Mouse (Mus musculus) ovary, postnatal 14 days (tissue): ENCODE results near the gene Kcnc1.

ENCODE experiments used
- DNase-seq: peaks from one replicate; pipeline ENCODE4 v3.0.0; 2022; ENCODE audit warnings: low spot score

Gene Kcnc1

DNA sequence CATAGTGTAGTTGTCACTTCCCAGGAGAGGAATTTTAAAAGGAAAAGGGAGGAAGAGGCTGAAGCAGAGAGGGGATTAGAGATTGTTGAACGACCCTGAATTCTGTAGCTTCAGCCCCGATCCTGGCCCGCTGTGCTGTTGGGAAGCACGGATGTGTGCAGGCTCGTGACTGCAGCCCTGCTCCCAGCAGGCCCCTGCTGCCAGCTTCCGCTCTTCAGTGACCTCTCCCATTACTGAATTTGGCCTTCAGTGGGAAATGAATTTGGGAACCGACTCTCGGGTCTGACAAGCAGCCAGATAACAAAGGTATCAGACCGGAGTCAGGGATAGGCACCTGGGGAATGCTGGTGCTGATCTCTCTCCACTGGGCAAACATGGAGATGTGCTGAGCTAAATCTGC is 76.8 kb downstream of the Kcnc1 start:
- no peak for DNase-seq

DNA sequence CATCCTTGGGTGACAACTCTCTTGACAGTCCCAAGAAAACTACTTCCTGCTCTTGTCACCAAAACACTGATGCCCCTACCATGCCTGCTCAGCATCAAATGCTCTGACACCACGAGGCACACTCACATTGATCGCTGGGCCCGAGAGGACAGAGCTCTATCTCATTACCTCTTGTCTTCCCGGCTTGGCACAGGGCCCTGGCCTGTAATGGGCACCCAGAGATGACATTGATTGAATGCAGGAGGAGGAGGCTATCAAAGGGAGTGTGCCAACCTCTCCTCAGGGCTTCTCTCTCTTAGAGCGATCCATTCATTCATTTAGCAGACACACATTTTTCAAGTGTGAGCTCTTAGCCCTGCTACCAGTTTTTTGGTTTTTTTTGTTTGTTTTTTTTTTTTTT is 79.2 kb downstream of the Kcnc1 start:
- no peak for DNase-seq

DNA sequence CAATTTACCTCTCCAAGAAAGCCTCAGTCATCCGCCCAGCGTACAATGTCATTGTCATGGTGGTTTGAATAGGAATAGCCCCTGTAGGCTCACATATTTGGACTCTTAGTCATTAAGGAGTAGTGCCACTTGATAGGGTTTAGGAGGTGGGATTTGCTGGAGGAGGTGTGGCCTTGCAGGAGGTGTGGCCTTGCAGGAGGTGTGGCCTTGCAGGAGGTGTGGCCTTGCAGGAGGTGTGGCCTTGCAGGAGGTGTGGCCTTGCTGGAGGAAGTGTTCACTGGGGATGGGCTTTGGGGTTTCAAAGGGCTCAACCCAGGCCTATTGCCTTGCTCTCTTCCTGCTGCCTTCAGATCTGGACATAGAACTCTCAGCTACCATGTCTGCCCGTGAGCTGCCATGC is 81.2 kb downstream of the Kcnc1 start:
- DNase-seq, result no peak

DNA sequence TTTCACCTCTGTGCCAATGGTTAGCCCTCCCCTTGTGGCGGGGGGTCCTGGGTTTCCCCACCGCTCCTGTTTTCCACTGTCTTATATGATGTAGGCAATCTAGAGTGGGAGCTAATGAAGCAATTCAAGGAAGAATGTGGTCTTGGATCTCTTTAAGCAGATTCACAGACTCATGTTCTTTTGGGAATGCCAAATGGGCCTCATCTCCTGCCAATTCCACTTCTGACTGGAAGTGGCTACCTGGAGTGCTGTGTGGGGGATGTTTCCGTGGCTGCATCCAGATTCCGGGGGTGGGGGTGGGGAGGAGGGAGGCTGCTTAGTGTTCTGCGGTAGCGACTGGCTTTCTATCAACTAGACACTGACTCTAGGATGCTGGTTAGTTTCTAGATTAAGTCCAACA is 83.5 kb downstream of the Kcnc1 start:
- no peak for DNase-seq

DNA sequence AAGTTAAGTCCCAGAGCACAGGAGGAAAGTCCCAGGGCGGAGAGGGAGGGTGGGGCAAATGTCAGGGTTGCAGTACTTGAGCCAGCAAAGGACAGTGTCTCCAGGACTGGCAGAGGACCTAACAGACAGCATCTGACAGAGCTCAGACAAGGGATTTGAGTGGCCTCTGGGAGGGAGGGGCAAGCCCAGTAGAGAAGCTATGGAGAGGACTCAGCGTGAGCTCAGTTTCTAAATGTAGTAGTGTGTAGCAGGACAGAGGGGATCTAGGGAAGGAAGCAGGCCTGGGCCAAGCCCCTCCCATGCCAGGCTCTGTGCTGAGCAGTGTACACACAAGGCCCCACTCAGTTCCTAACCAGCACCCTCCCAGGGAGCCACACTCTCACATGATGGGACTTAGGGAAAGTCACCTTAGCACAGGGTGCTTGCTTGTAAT is 85.8 kb downstream of the Kcnc1 start:
- no peak for DNase-seq

- DNase-seq, result no peak
These were observed 86.8 kb downstream of the Kcnc1 start for GRCm38 (mm10) chr7:46483050-46483449.

- no peak for DNase-seq
These were observed 87.9 kb downstream of the Kcnc1 start for GRCm38 (mm10) chr7:46484223-46484622.

- DNase-seq, result no peak
These were observed 90.5 kb downstream of the Kcnc1 start for GRCm38 (mm10) chr7:46486761-46487160.

GRCm38 (mm10) chr7:46487354-46487753 is 91.1 kb downstream of the Kcnc1 start:
- DNase-seq, result no peak
